Mouse (Mus musculus): ENCODE results near the gene Rhbdd3.

DNA sequence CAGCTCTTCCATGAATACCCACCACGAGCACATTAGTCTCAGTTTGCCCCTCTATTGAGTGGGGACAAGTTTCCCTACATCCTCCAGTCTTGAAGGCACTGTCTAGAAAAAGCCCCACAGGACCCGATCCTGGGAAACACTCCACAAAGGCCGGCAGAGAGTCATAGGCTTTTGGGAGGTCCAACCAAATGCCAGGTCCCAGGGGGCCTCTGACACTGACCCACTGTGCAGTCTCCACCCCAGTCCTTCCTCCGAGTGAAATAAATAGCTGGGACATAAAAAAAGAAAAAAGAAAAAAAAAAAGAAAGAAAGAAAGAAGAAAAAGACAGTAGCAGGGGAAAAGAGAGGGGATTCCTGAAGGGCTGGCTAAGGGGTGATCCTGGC, 52.5 kb downstream of the Rhbdd3 start:
- TF ChIP-seq CTCF (IDR thresholded peaks at IDR 0.05; ENCODE audit: control insufficient read depth, insufficient read depth, insufficient replicate concordance, low read depth, low read length) (no peak), POLR2A (IDR thresholded peaks at IDR 0.05; ENCODE audit: control insufficient read depth, low read depth, low read length) (no peak)

All from testis, adult 2 months (tissue).